Mouse (Mus musculus): ENCODE results near the gene Slc7a7. TPM values are rescaled to one million over a fixed set of nuclear protein-coding genes. Genes with fewer than 3 reads are reported as not detected.

Slc7a7 gene
- total and polyA plus RNA-seq, 2 experiments: 2.3 to 4.1 TPM

DNA sequence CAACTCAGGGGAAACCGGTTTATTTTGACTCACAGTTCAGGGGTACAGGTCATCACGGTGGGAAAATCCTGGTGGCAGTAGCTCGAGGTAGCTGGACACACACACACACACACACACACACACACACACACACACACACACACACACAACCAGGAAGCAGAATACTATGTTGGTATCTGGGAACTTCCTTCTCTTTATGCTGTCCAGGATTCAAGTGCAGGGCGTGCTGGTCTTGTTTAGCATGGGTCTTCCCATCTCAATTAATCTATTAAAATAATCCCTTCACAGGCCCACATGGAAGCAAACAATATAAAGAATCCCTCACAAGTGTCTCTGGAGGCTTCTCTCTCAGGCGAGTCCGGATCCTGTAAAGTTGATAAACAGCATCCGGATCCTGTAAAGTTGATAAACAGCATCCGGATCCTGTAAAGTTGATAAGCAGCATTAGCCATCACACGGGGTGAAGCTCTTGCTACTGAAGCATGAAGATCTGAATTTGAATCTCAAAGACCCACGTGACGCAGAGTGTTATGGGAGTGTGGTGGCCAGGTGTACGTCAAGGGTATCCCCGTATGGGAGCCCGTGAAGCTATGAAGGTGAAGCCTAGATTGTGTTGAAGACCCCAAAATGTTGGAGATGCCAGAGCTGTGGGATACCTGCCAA, 40.5 kb upstream of the Slc7a7 start:
- Histone ChIP-seq H3K27ac (replicated peaks; ENCODE audit: insufficient read depth, low read depth, low read length) (no peak overlapping the region), H3K79me2 (ENCODE audit: control insufficient read depth, insufficient read depth, low read length) (no peaks in the 10 kb centered on the region), H3K9ac (ENCODE audit: low read depth, low read length) (no peak overlapping the region), H3K36me3 (ENCODE audit: control insufficient read depth, insufficient read depth, low read length) (no peaks in the 10 kb centered on the region), H3K4me3 (ENCODE audit: insufficient read depth, low read depth, low read length) (no peak overlapping the region), H3K27me3 (ENCODE audit: control insufficient read depth, insufficient read depth, low read length) (no peaks in the 10 kb centered on the region), H3K4me1 (ENCODE audit: control insufficient read depth, insufficient read depth, low read length) (no peaks in the 10 kb centered on the region)
- WGBS: 77% methylated on average over 14 of the region's 14 CpGs
- no peak for TF ChIP-seq CTCF (IDR thresholded peaks at IDR 0.05; ENCODE audit: low read depth, low read length)
- TF ChIP-seq POLR2A (IDR thresholded peaks at IDR 0.05; ENCODE audit: extremely low read depth, insufficient read depth, low read length): no peak
- no peak for DNase-seq (ENCODE audit: extremely low read depth, low read depth, low spot score)

GRCm38 (mm10) chr14:54454669-54455528, 37.3 kb upstream of the Slc7a7 start:
- TF ChIP-seq CTCF (IDR thresholded peaks at IDR 0.05; ENCODE audit: low read depth, low read length) (no peak), POLR2A (IDR thresholded peaks at IDR 0.05; ENCODE audit: extremely low read depth, insufficient read depth, low read length) (no peak)
- Histone ChIP-seq H3K79me2 (ENCODE audit: control insufficient read depth, insufficient read depth, low read length) (no peaks in the 10 kb centered on the region), H3K27me3 (ENCODE audit: control insufficient read depth, insufficient read depth, low read length) (no peaks in the 10 kb centered on the region), H3K27ac (replicated peaks; ENCODE audit: insufficient read depth, low read depth, low read length) (no peak overlapping the region), H3K9ac (ENCODE audit: low read depth, low read length) (no peak overlapping the region), H3K4me1 (ENCODE audit: control insufficient read depth, insufficient read depth, low read length) (no peaks in the 10 kb centered on the region), H3K4me3 (ENCODE audit: insufficient read depth, low read depth, low read length) (no peak overlapping the region), H3K36me3 (ENCODE audit: control insufficient read depth, insufficient read depth, low read length) (no peaks in the 10 kb centered on the region)
- DNase-seq (ENCODE audit: extremely low read depth, low read depth, low spot score): no peak
- 75% methylated on average over 11 of the region's 11 CpGs for WGBS

DNA sequence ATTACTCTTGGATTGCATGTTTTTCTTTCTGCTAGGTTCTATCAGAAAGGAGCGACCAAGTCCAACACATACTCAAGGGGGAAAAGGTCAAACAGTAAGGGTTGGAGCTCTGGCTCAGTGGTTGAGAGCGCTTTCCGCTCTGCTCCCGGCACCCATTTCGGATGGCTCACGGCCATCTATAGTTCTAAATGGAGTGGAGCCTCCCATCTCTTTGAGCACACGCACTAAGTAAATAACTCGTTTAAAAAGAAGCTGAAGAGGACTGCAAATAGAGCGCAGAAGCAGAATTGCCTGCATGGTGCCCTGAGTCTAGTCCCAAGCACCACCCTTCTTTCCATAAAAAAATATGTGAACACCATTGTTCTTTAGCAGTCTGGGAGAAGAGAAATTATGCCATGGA, 36.0 kb upstream of the Slc7a7 start:
- 61% methylated on average over 9 of the region's 9 CpGs for WGBS
- no peaks in the 10 kb centered on the region for H3K27me3 ChIP-seq (ENCODE audit: control insufficient read depth, insufficient read depth, low read length)
- no peaks in the 10 kb centered on the region for H3K4me1 ChIP-seq (ENCODE audit: control insufficient read depth, insufficient read depth, low read length)
- no peak for DNase-seq (ENCODE audit: extremely low read depth, low read depth, low spot score)
- H3K9ac ChIP-seq (ENCODE audit: low read depth, low read length): no peak overlapping the region
- no peak overlapping the region for H3K27ac ChIP-seq (replicated peaks; ENCODE audit: insufficient read depth, low read depth, low read length)
- H3K36me3 ChIP-seq (ENCODE audit: control insufficient read depth, insufficient read depth, low read length): no peaks in the 10 kb centered on the region
- H3K4me3 ChIP-seq (ENCODE audit: insufficient read depth, low read depth, low read length): no peak overlapping the region
- TF ChIP-seq POLR2A (IDR thresholded peaks at IDR 0.05; ENCODE audit: extremely low read depth, insufficient read depth, low read length) (no peak), CTCF (IDR thresholded peaks at IDR 0.05; ENCODE audit: low read depth, low read length) (no peak)
- H3K79me2 ChIP-seq (ENCODE audit: control insufficient read depth, insufficient read depth, low read length): no peaks in the 10 kb centered on the region

- Histone ChIP-seq H3K27me3 (ENCODE audit: control insufficient read depth, insufficient read depth, low read length) (no peaks in the 10 kb centered on the region), H3K9ac (ENCODE audit: low read depth, low read length) (no peak overlapping the region), H3K4me1 (ENCODE audit: control insufficient read depth, insufficient read depth, low read length) (0 out of 2 replicates have a peak, but pooled peaks cover 2% of the 10 kb centered on the region), H3K27ac (replicated peaks; ENCODE audit: insufficient read depth, low read depth, low read length) (no peak overlapping the region), H3K36me3 (ENCODE audit: control insufficient read depth, insufficient read depth, low read length) (peaks cover 3% of the 10 kb centered on the region; the same call in 1 of the 2 replicates), H3K4me3 (ENCODE audit: insufficient read depth, low read depth, low read length) (no peak overlapping the region), H3K79me2 (ENCODE audit: control insufficient read depth, insufficient read depth, low read length) (no peaks in the 10 kb centered on the region)
- WGBS: 74% methylated on average over 3 of the region's 3 CpGs
- no peak for TF ChIP-seq CTCF (IDR thresholded peaks at IDR 0.05; ENCODE audit: low read depth, low read length)
- TF ChIP-seq POLR2A (IDR thresholded peaks at IDR 0.05; ENCODE audit: extremely low read depth, insufficient read depth, low read length): no peak
- no peak for DNase-seq (ENCODE audit: extremely low read depth, low read depth, low spot score)
Observed at GRCm38 (mm10) chr14:54445476-54445875, 27.9 kb upstream of the Slc7a7 start.

GRCm38 (mm10) chr14:54443712-54444618, 26.4 kb upstream of the Slc7a7 start:
- 66% methylated on average over 15 of the region's 15 CpGs for WGBS
- no peak for DNase-seq (ENCODE audit: extremely low read depth, low read depth, low spot score)
- Histone ChIP-seq H3K36me3 (ENCODE audit: control insufficient read depth, insufficient read depth, low read length) (peaks cover 12% of the 10 kb centered on the region; the same call in 1 of the 2 replicates), H3K4me3 (ENCODE audit: insufficient read depth, low read depth, low read length) (no peak overlapping the region), H3K9ac (ENCODE audit: low read depth, low read length) (no peak overlapping the region), H3K4me1 (ENCODE audit: control insufficient read depth, insufficient read depth, low read length) (0 out of 2 replicates have a peak, but pooled peaks cover 2% of the 10 kb centered on the region), H3K27ac (replicated peaks; ENCODE audit: insufficient read depth, low read depth, low read length) (peak overlapping the region; percentile 4; the same call in 1 of the 2 replicates), H3K79me2 (ENCODE audit: control insufficient read depth, insufficient read depth, low read length) (no peaks in the 10 kb centered on the region), H3K27me3 (ENCODE audit: control insufficient read depth, insufficient read depth, low read length) (no peaks in the 10 kb centered on the region)
- TF ChIP-seq POLR2A (IDR thresholded peaks at IDR 0.05; ENCODE audit: extremely low read depth, insufficient read depth, low read length) (no peak), CTCF (IDR thresholded peaks at IDR 0.05; ENCODE audit: low read depth, low read length) (no peak)

Measured in liver, adult 2 months (tissue).